Mouse (Mus musculus) layer of hippocampus, postnatal 36 days (tissue): ENCODE measurements around the gene Trp53tg5. TPM values are rescaled to one million over a fixed set of nuclear protein-coding genes. Genes with fewer than 3 reads are reported as not detected.

ENCODE experiments used
- DNase-seq, 2 experiments: peaks; one replicate each; pipeline ENCODE4 v3.0.0; 2022
- total RNA-seq, 2 experiments: library from RNA; stranded (reverse); gene quantifications; 2 replicates each; pipeline ENCODE4 v1.2.3; 2021

Trp53tg5 gene
- total RNA-seq, 2 experiments from 2014 or later = not detected

GRCm38 (mm10) chr2:164496331-164496730 lies 22.8 kb upstream of the Trp53tg5 start:
- DNase-seq = no peak

GRCm38 (mm10) chr2:164494126-164494525 lies 20.6 kb upstream of the Trp53tg5 start:
- no peak for DNase-seq

- DNase-seq = peak; percentile 54 to 59
Measured at GRCm38 (mm10) chr2:164487812-164488211, 14.3 kb upstream of the Trp53tg5 start.

GRCm38 (mm10) chr2:164487115-164487527 lies 13.6 kb upstream of the Trp53tg5 start:
- peak; percentile 32 to 38 for DNase-seq

GRCm38 (mm10) chr2:164486258-164487114 lies 13.0 kb upstream of the Trp53tg5 start:
- peak; percentile 79 to 80 for DNase-seq

GRCm38 (mm10) chr2:164485681-164486257 lies 12.2 kb upstream of the Trp53tg5 start, which contains the start of gene Dbndd2:
Dbndd2 (plus strand) TSS chr2:164486106.
- DNase-seq = no peak

GRCm38 (mm10) chr2:164470254-164470653 lies 3.3 kb downstream of the Trp53tg5 start:
- peak in 1 of 2 experiments; percentile 37 for DNase-seq

- DNase-seq = no peak
Measured at GRCm38 (mm10) chr2:164466787-164467186, 6.7 kb downstream of the Trp53tg5 start.

- no peak for DNase-seq
Measured at GRCm38 (mm10) chr2:164465161-164465560, 8.4 kb downstream of the Trp53tg5 start.

GRCm38 (mm10) chr2:164460745-164461551 lies 12.6 kb downstream of the Trp53tg5 start, which contains the start of gene Gm20458:
Gm20458 (plus strand) TSS chr2:164460967.
- peak; percentile 96 to 97 for DNase-seq

GRCm38 (mm10) chr2:164458535-164458934 lies 15.0 kb downstream of the Trp53tg5 start:
- DNase-seq = no peak

GRCm38 (mm10) chr2:164457942-164458341 lies 15.6 kb downstream of the Trp53tg5 start:
- no peak for DNase-seq

GRCm38 (mm10) chr2:164456864-164457300 lies 16.6 kb downstream of the Trp53tg5 start, which contains the start of gene Sys1:
Sys1 (plus strand) TSS chr2:164456964.
- peak; percentile 44 to 45 for DNase-seq

GRCm38 (mm10) chr2:164456413-164456812 lies 17.1 kb downstream of the Trp53tg5 start:
- no peak for DNase-seq

GRCm38 (mm10) chr2:164455421-164456190 lies 17.9 kb downstream of the Trp53tg5 start:
- no peak for DNase-seq

GRCm38 (mm10) chr2:164454846-164455245 lies 18.7 kb downstream of the Trp53tg5 start:
- peak; percentile 44 to 55 for DNase-seq

- no peak for DNase-seq
Measured at GRCm38 (mm10) chr2:164453887-164454500, 19.5 kb downstream of the Trp53tg5 start.

- DNase-seq = no peak
Measured at GRCm38 (mm10) chr2:164453047-164453757, 20.3 kb downstream of the Trp53tg5 start.

- no peak for DNase-seq
Measured at GRCm38 (mm10) chr2:164452000-164452676, 21.4 kb downstream of the Trp53tg5 start.
